Mouse (Mus musculus): Measurements from ENCODE around the gene Fancd2os. TPM values are rescaled to one million over a fixed set of nuclear protein-coding genes. Genes with fewer than 3 reads are reported as not detected.

Fancd2os gene
- total and polyA plus RNA-seq, 2 experiments from 2014 or later = not detected

- H3K4me2 ChIP-seq (ENCODE audit: low read depth, low read length) = peak within 1 kb of the TSS; percentile 63
- H3K9ac ChIP-seq (replicated peaks; ENCODE audit: low read depth, low read length) = peak within 1 kb of the TSS; percentile 74
- DNase-seq (ENCODE audit: low spot score) (peak; percentile 87), ATAC-seq (ENCODE audit: insufficient read depth, low read depth) (peak; percentile 95)
- peaks cover 18% of the 10 kb centered on the region; the same call in 1 of the 2 replicates for H3K4me1 ChIP-seq (ENCODE audit: control insufficient read depth, insufficient read depth)
- TF ChIP-seq EP300 (IDR thresholded peaks at IDR 0.05; ENCODE audit: low read depth) (no peak), CTCF (IDR thresholded peaks at IDR 0.05; ENCODE audit: low read depth) (peak; percentile 47)
- peak within 1 kb of the TSS; percentile 82 for H3K27ac ChIP-seq (ENCODE audit: low read depth)
- no peaks in the 10 kb centered on the region for H3K27me3 ChIP-seq (ENCODE audit: control insufficient read depth, insufficient read depth, low read length)
- H3K36me3 ChIP-seq (replicated peaks; ENCODE audit: control insufficient read depth, insufficient read depth, low read length) = 0 out of 2 replicates have a peak, but pooled peaks cover 11% of the 10 kb centered on the region
- no peaks in the 10 kb centered on the region for H3K9me3 ChIP-seq (replicated peaks; ENCODE audit: control insufficient read depth, low read length)
- under 1% methylated on average over 63 of the region's 65 CpGs for WGBS
- peak within 1 kb of the TSS; percentile 65 for H3K4me3 ChIP-seq (ENCODE audit: low read depth, low read length)
Observed at GRCm38 (mm10) chr6:113604432-113605223, 4.1 kb upstream of the Fancd2os start, which contains the start of gene Brk1. TSS of gene Brk1 (plus strand) at chr6:113604772.

- Histone ChIP-seq H3K9ac (replicated peaks; ENCODE audit: low read depth, low read length) (peak overlapping the region; percentile 74; the same call in 1 of the 2 replicates), H3K27me3 (ENCODE audit: control insufficient read depth, insufficient read depth, low read length) (no peaks in the 10 kb centered on the region), H3K4me1 (ENCODE audit: control insufficient read depth, insufficient read depth) (peaks cover 18% of the 10 kb centered on the region; the same call in 1 of the 2 replicates), H3K36me3 (replicated peaks; ENCODE audit: control insufficient read depth, insufficient read depth, low read length) (0 out of 2 replicates have a peak, but pooled peaks cover 11% of the 10 kb centered on the region), H3K9me3 (replicated peaks; ENCODE audit: control insufficient read depth, low read length) (no peaks in the 10 kb centered on the region), H3K27ac (ENCODE audit: low read depth) (peak overlapping the region; percentile 82), H3K4me2 (ENCODE audit: low read depth, low read length) (peak overlapping the region; percentile 63), H3K4me3 (ENCODE audit: low read depth, low read length) (peak overlapping the region; percentile 65)
- WGBS = 57% methylated on average over 12 of the region's 12 CpGs
- no peak for TF ChIP-seq EP300 (IDR thresholded peaks at IDR 0.05; ENCODE audit: low read depth)
- TF ChIP-seq CTCF (IDR thresholded peaks at IDR 0.05; ENCODE audit: low read depth) = no peak
- ATAC-seq (ENCODE audit: insufficient read depth, low read depth) (no peak), DNase-seq (ENCODE audit: low spot score) (no peak)
Observed at GRCm38 (mm10) chr6:113603993-113604392, 3.5 kb upstream of the Fancd2os start.

- Histone ChIP-seq H3K27ac (ENCODE audit: low read depth) (no peak overlapping the region), H3K4me2 (ENCODE audit: low read depth, low read length) (no peak overlapping the region), H3K9me3 (replicated peaks; ENCODE audit: control insufficient read depth, low read length) (no peaks in the 10 kb centered on the region), H3K4me3 (ENCODE audit: low read depth, low read length) (no peak overlapping the region), H3K36me3 (replicated peaks; ENCODE audit: control insufficient read depth, insufficient read depth, low read length) (0 out of 2 replicates have a peak, but pooled peaks cover 11% of the 10 kb centered on the region), H3K9ac (replicated peaks; ENCODE audit: low read depth, low read length) (no peak overlapping the region), H3K4me1 (ENCODE audit: control insufficient read depth, insufficient read depth) (peaks cover 18% of the 10 kb centered on the region; the same call in 1 of the 2 replicates), H3K27me3 (ENCODE audit: control insufficient read depth, insufficient read depth, low read length) (no peaks in the 10 kb centered on the region)
- no peak for TF ChIP-seq CTCF (IDR thresholded peaks at IDR 0.05; ENCODE audit: low read depth)
- no peak for TF ChIP-seq EP300 (IDR thresholded peaks at IDR 0.05; ENCODE audit: low read depth)
- DNase-seq (ENCODE audit: low spot score) (no peak), ATAC-seq (ENCODE audit: insufficient read depth, low read depth) (no peak)
- 89% methylated on average over 6 of the region's 6 CpGs for WGBS
Observed at GRCm38 (mm10) chr6:113602821-113603220, 2.3 kb upstream of the Fancd2os start.

GRCm38 (mm10) chr6:113599833-113600232 is 682 bp downstream of the Fancd2os start:
- no peak overlapping the region for H3K9ac ChIP-seq (replicated peaks; ENCODE audit: low read depth, low read length)
- no peaks in the 10 kb centered on the region for H3K4me1 ChIP-seq (ENCODE audit: control insufficient read depth, insufficient read depth)
- DNase-seq (ENCODE audit: low spot score) = no peak
- no peaks in the 10 kb centered on the region for H3K27me3 ChIP-seq (ENCODE audit: control insufficient read depth, insufficient read depth, low read length)
- no peak overlapping the region for H3K4me2 ChIP-seq (ENCODE audit: low read depth, low read length)
- no peak overlapping the region for H3K27ac ChIP-seq (ENCODE audit: low read depth)
- WGBS = 51% methylated on average over 5 of the region's 5 CpGs
- no peak for TF ChIP-seq EP300 (IDR thresholded peaks at IDR 0.05; ENCODE audit: low read depth)
- TF ChIP-seq CTCF (IDR thresholded peaks at IDR 0.05; ENCODE audit: low read depth) = no peak
- no peaks in the 10 kb centered on the region for H3K9me3 ChIP-seq (replicated peaks; ENCODE audit: control insufficient read depth, low read length)
- ATAC-seq (ENCODE audit: insufficient read depth, low read depth) = no peak
- no peaks in the 10 kb centered on the region for H3K36me3 ChIP-seq (replicated peaks; ENCODE audit: control insufficient read depth, insufficient read depth, low read length)
- H3K4me3 ChIP-seq (ENCODE audit: low read depth, low read length) = no peak overlapping the region

- TF ChIP-seq EP300 (IDR thresholded peaks at IDR 0.05; ENCODE audit: low read depth) = no peak
- TF ChIP-seq CTCF (IDR thresholded peaks at IDR 0.05; ENCODE audit: low read depth) = no peak
- H3K27ac ChIP-seq (ENCODE audit: low read depth) = no peak overlapping the region
- H3K4me2 ChIP-seq (ENCODE audit: low read depth, low read length) = no peak overlapping the region
- no peaks in the 10 kb centered on the region for H3K36me3 ChIP-seq (replicated peaks; ENCODE audit: control insufficient read depth, insufficient read depth, low read length)
- no peaks in the 10 kb centered on the region for H3K4me1 ChIP-seq (ENCODE audit: control insufficient read depth, insufficient read depth)
- DNase-seq (ENCODE audit: low spot score) (no peak), ATAC-seq (ENCODE audit: insufficient read depth, low read depth) (no peak)
- WGBS = 82% methylated on average over 4 of the region's 4 CpGs
- no peaks in the 10 kb centered on the region for H3K9me3 ChIP-seq (replicated peaks; ENCODE audit: control insufficient read depth, low read length)
- no peaks in the 10 kb centered on the region for H3K27me3 ChIP-seq (ENCODE audit: control insufficient read depth, insufficient read depth, low read length)
- no peak overlapping the region for H3K4me3 ChIP-seq (ENCODE audit: low read depth, low read length)
- H3K9ac ChIP-seq (replicated peaks; ENCODE audit: low read depth, low read length) = no peak overlapping the region
Observed at GRCm38 (mm10) chr6:113597945-113598344, 2.6 kb downstream of the Fancd2os start.
